Mouse (Mus musculus): ENCODE results near the gene Atp2a2.
"Not testable (repeated sequence)": the region's sequence is repeated elsewhere in the genome, so short reads cannot be mapped to it uniquely, and the experiment has no call there.

Atp2a2 gene

DNA sequence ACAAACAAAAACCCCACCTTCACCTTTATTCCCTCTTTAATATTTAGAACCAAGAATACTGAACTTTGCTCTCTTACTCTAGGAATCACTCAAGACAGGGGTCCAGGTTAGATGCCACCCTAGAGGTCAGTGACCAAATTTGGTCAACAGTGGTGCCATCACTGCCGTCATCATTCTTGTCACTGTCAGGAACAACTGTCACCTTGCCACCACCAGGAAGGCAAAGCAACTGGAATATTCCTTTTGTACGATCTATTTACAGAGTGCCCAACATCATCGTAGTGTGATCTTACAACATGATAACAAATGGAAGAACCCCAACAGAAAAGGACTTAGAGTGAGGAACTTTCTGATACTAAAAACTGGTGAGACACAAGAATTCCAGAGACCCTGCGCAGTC is 1.9 kb downstream of the Atp2a2 start:
- in situ Hi-C loops (cut with MboI; ENCODE audit: low sequenced_read_pairs), result no loop called here

DNA sequence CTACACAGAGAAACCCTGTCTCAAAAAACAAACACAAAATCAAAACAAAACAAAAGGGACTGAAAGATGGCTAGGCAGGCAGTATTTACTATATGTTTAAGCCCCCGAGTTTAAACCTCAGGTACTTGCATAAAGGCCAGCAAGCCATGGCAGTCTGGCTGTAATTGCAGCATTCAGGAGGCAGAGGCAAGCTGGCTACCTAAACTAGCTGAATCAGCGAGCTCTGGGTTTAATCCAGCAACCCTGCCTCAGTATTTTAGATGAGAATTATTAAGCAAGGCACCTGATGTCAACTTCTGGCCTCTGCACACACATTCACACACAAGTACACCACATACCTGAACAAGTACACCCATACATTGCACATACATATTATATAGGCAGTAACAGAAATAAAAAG is 4.0 kb downstream of the Atp2a2 start:
- in situ Hi-C loops (cut with MboI; ENCODE audit: low sequenced_read_pairs), result no loop called here

DNA sequence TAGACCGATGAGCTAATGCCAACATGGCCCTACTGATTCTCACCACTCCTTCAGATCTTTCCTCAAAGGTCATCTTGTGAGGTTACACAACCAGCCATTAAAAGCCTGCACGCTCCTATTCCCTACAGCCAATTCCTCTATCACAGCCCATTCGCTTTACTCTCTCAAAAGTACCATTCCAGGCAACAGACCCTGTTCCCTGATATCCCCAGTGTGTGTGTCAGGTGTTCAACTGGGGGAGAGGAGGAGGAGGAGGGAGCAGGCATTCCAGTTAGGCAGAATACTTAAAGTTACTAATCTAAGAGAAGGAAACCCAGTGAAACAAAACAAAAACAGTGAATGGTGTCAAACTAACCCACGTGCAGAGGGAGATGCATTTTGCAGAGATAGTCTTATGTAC is 5.0 kb downstream of the Atp2a2 start:
- in situ Hi-C loops (cut with MboI; ENCODE audit: low sequenced_read_pairs), result no loop called here

DNA sequence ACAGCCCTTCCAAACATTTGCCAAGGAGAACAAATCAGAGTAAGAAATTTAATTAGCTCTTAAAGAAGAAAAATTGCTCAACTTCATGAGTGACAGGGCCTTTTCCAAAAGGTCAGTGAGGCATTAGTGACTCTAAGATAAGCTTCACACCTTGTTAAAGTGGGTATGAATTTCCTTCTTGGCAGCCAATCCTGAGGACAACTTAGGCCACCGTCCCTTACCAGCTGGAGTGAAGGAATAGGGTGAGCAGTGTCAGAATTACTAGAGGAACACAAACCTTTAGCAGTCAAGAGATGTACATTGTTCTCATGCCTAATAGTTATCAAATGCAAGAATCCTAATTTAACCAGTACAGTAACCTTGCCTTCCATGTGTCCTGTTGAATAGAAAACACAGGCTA is 7.6 kb downstream of the Atp2a2 start:
- in situ Hi-C loops (cut with MboI; ENCODE audit: low sequenced_read_pairs), result no loop called here

DNA sequence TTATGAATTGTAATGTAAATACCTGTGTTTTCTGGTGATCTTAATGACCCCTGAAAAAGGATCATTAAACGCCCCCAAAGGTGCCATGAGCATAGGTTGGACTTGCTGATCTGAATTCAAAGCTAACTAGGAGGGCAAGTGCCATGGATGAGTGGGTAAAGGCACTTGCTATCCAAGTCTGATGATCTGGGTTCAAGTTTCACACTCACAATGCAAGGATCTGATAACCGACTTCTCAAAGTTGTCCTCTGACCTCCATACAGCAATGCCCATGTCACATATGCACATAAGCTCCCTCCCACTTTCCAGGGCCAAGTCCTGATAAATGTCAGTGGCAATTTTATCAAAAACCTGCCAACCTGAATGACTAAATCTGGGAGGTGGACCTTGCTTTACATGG is 9.0 kb downstream of the Atp2a2 start:
- in situ Hi-C loops (cut with MboI; ENCODE audit: low sequenced_read_pairs), result no loop called here

DNA sequence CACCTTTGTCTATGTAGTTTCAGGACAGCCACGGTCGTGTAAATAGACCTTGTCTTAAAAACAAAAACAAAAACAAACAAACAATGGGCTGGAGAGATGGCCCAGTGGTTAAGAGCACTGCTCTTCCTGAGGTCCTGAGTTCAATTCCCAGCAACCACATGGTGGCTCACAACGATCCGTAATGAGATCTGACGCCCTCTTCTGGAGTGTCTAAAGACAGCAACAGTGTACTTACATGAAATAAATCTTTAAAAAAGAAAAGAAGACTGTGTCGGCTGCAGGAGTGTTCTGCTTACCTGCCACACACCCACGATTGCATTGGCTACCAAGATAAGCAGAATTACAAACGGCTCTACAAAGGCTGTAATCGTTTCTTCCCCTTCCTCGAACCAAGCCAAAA is 10.6 kb downstream of the Atp2a2 start:
- in situ Hi-C loops (cut with MboI; ENCODE audit: low sequenced_read_pairs), result no loop called here

DNA sequence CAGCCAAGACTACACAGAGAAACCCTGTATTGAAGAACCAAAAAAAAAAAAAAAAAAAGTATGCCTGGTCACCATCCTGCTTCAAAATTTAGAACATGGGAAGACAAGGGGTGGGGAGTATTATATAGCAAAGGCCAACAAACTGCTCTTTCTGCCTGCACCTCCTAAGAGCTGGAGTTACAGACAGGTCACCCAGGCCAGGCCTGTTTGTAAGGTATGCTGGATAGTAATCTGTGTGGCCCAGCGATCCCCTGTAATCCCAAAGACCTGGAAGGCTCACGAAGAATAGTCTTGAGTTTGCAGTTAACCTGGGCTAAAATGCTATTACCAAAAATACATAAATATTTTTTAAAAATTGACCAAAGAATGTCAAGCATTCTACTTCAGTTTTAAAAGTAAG is 11.9 kb downstream of the Atp2a2 start:
- in situ Hi-C loops (cut with MboI; ENCODE audit: low sequenced_read_pairs), result no loop called here

DNA sequence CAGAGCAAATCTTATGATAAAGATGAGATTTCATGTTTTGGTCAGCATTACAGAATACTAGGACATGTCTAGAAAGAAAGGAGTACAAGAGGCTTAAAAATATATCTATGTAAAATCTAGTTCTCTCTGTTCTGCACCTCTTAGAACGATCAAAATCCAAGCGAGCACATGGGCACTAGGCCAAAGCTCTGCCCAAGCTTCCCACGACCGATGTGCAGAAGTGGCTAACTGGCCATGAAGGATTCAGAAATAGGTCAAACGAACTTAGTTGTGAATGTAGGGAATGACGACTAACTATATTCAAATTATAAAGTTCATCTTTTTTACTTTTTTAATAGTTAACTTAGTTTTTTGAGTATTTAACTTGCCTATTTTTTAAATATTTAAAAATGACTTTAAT is 14.2 kb downstream of the Atp2a2 start:
- in situ Hi-C loops (cut with MboI; ENCODE audit: low sequenced_read_pairs), result no loop called here

DNA sequence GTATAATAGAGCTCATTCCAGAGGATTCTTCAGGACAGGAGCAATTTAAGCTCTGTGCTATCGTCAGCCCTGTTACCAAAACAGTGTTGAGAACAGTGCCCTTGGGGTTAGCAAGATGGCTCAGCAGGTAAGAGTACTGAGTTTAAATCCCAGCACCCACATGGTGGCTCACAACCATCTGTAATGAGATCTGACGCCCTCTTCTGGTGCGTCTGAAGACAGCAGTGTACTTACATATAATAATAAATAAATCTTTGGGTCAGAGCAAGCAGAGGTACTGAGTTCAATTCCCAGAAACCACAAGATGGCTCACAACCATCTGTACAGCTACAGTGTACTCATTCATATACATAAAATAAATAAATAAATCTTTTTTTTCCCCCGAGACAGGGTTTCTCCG is 15.8 kb downstream of the Atp2a2 start:
- in situ Hi-C loops (cut with MboI; ENCODE audit: low sequenced_read_pairs), result not testable (repeated sequence)

DNA sequence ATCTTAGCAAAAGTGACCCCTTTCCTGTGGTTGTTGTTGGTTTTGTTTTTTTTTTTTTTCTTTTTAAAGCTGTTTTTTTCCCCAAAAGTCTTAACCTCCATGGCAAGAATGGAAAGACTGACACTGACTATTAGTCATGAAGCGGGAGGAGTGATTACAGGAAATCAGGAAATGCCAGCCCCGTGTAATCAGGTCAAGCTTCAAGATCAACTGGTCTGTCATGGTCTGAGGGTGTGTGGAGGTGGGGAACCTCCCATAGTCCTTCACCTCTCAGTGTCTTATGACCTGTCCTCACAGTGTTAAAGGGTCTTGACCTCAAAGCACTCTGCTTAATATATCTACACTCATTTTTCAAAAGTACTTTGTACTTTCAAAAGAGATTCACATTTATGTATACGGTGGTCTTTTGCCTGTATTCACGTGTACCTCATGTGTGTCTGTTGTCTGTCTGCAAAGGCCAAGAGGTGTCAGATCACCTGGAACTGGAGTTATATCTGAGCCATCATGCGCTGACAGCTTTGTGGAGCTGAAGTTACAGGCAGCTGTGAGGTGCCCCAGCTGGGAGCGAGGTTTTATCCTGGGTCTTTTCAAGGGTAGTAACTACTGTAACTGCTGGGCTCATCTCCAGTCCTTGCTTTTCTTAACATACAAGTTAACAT is 19.2 kb downstream of the Atp2a2 start:
- in situ Hi-C loops (cut with MboI; ENCODE audit: low sequenced_read_pairs), result no loop called here

DNA sequence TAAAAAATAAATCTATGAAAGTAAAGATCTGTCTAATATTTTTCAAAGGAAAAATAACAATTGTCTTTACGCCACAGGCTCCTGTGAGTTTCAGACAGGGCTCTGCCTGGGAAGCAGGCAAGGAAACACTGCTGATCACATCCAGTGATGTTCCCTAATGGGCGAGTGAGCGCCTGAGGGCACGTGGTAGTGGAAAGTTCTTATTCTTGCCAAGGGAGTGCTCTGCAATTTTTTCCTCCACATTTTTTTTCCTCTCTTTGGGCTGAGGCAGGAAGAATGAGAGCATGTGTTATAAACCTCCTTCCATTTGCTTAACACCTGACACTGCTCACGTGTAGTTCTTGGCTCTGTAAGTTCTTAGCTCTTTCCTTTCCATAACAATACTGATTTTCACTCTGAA is 20.2 kb downstream of the Atp2a2 start:
- in situ Hi-C loops (cut with MboI; ENCODE audit: low sequenced_read_pairs), result no loop called here

DNA sequence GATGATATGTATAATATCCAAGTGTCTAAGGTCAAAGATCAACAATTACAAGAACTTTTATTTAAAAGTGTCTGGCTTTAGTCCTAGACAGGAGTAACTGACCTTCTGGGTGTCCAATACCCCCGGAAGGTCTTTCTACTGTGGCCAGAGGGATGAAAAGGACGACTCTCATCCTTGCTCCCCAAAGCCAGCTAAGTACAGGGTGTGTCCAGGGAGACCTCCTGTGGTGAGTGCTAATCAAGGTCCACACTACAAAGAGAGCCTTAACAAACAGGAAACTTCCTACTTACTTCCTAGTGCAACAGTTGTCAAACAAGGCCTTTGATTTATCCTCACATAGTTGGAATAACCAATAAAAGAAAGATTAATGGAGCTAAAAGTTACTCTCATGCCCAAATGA is 22.9 kb downstream of the Atp2a2 start:
- in situ Hi-C loops (cut with MboI; ENCODE audit: low sequenced_read_pairs), result no loop called here

DNA sequence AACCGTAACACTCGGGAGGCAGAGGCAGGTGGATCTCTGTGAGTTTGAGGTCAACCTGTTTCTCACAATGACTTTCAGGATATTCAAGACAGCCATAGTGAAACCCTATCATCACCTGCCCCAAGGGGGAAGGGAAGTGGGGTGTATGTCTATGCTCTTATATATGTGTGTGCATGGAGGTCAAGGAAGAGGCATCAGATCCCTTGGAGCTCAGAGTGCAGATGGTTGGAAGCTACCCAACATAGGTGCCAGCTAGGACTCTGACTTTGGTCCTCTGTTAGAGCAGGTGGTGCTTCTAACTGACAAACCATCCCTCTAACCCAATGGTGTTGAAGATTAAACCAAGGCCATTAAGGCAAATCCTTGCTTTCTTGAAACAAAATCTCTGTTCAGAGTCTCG is 24.5 kb downstream of the Atp2a2 start:
- in situ Hi-C loops (cut with MboI; ENCODE audit: low sequenced_read_pairs), result no loop called here

DNA sequence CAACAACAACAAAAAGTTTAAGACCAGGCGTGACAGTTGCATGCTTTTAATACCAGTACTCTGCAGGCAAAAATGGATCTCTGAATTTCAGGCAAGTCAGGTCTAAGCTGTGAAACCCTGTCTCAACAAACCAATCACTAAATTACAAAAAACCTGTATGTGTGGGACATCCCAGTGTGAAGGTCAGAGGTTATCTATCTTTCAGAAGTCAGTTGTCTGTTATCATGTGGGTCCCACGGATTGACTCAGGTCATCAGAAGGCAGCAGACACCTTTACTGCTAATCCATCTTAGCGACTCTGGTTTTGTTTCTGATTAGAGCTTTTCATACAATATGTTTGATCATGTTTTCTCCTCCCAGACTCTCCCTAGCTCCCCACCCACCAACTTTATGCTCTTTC is 25.9 kb downstream of the Atp2a2 start:
- in situ Hi-C loops (cut with MboI; ENCODE audit: low sequenced_read_pairs), result no loop called here

DNA sequence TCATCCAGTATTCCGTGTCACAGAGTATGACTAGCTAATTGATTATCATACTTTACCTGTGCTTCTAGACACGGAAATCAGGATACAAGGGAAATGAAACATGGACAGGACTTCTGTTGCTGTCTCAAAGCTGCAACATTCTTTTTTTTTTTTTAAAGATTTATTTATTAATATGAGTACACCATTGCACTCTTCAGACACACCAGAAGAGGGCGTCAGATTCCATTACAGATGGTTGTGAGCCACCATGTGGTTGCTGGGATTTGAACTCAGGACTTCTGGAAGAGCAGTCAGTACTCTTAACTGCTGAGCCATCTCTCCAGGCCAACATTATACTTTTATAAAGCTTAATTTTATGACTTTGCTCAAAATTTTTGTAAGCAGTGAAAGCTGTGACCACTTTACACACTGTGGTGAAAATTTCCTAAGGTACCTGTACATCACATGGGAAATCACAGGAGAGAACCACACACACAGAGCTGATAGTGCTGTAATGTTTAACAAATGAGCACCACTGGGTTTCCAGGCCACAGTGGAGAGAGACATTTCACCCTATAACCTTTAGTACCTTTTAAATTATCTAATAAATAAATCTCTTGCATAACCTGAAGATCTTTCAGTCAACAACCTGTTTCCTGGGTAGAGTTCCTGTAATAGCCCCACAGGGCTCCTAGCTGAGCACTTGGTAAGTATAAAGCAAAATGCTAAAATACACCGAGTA is 27.2 kb downstream of the Atp2a2 start:
- in situ Hi-C loops (cut with MboI; ENCODE audit: low sequenced_read_pairs), result no loop called here

DNA sequence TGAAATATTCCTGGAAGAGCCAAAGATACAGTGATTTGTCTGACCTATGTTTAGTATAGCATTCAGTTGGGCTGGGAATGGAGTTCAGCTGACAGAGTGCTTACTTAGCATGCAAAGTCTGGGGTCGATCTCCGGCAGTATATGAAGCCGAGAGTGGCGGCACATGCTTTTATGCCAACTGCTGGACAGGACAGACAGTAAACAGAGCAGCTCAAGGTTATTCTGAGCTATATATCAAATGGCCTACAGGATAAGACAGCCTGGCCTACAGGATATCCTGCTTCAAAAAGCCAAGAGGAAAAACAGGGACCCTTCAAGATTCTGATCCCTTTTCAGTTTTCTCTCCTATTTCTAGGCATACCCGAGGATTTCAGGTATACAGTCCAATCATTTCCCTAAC is 30.4 kb downstream of the Atp2a2 start:
- in situ Hi-C loops (cut with MboI; ENCODE audit: low sequenced_read_pairs), result no loop called here

DNA sequence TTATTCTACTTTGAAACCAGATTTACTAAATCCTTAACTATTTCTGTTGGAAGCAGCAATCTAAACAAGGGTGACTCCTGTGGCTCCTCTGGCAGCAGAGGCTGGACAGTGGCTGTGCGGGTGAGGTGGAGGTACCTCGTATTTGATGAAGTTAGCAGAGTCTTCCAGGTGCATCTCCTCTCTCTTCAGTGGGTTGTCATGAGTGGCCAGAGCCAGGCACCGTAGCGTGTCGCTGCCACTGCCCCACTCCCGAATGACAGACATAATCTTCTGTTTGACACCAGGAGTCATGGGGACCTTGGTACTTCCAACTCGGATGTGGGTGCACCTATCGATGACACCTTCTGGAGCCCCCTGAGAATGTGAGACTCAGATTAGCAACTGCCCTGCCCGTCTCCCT is 40.6 kb downstream of the Atp2a2 start:
- in situ Hi-C loops (cut with MboI; ENCODE audit: low sequenced_read_pairs), result no loop called here

DNA sequence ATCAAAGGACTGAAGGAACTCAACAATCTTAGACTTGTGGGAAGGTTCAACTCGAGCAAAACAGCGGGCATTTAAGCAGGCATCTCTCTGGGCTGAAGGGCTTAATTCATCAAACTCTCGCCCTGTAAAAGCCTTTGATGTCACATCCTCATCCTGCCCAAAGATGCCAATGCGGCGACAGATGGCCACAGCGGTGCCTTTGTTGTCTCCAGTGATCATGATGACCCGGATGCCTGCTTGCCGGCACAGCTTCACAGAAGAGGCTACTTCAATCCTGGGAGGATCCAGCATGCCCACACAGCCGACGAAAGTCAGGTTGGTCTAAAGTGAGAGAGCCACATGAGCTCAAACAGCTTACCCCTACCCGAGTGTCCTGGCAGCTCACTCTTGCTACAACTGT is 41.4 kb downstream of the Atp2a2 start:
- in situ Hi-C loops (cut with MboI; ENCODE audit: low sequenced_read_pairs), result no loop called here

DNA sequence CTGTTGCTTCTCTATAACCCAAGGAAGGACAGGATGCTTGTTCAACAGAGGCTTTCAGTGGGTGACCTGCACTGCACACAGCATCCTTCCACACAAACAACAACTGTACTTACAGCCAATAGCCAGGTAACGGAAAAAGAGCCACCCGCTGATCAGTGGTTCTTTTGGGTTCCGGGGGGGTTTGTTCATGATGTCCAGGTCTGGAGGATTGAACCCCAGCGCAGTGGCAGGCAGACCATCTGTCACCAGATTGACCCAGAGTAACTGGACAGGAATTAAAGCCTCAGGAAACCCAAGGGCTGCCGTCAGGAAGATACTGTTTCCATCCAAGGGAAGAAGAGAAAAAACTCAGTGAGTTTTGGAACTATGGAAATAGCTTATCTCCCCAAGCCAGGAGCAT is 42.7 kb downstream of the Atp2a2 start:
- in situ Hi-C loops (cut with MboI; ENCODE audit: low sequenced_read_pairs), result no loop called here

DNA sequence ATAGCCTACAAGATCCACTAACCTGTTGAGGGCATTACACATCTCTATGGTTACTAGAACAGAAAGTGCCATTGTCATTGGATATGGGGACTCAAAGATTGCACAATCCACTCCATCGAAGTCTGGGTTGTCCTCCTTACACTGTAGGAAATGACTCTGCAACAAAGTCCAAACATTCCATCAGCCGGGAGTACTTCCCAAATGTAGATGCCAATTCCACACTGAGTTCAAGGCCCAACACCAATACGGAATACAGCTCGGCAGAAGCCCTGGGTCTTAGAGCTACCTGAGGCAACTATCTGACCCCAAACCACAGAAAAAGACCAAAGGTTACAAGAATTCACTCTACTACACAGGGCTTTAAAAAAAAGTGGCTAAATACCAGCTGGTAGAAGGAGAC is 44.0 kb downstream of the Atp2a2 start:
- in situ Hi-C loops (cut with MboI; ENCODE audit: low sequenced_read_pairs), result no loop called here

DNA sequence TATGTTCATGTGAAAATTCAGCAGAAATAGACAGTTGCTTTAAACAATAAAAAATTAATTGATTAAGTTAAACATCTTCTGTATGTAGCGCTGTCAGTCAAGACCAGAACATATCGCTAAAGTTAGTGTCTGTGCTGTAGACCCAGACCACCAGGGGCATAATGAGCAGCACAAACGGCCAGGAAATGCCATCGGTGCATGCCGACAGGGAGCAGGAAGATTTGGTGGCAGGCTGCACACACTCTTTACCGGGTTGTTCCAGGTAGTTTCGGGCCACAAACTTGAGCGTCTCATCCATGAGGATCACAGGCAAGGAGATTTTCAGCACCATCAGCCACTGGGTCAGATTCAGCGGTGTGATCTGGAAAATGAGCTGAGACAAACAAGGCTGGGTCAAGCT is 45.0 kb downstream of the Atp2a2 start:
- in situ Hi-C loops (cut with MboI; ENCODE audit: low sequenced_read_pairs), result not testable (repeated sequence)

DNA sequence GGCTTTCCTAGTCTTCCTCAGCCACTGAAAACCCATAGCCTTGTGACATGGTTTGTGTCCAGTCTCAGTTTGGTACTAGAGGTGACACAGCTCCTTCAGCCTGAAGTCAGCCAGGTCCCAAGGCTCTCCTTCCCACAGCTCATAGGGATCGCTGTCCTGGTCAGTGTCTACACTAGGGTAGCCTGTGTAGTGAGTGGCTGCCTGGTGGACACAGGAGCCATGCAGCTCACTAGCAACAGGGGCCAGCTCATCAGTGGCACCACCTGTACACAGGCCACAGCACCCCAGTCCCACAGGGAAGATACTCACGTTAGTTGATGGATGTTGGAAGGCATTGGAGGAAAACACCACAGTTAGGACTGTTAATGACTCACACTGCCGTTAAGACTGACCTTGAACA is 46.4 kb downstream of the Atp2a2 start:
- in situ Hi-C loops (cut with MboI; ENCODE audit: low sequenced_read_pairs), result no loop called here

DNA sequence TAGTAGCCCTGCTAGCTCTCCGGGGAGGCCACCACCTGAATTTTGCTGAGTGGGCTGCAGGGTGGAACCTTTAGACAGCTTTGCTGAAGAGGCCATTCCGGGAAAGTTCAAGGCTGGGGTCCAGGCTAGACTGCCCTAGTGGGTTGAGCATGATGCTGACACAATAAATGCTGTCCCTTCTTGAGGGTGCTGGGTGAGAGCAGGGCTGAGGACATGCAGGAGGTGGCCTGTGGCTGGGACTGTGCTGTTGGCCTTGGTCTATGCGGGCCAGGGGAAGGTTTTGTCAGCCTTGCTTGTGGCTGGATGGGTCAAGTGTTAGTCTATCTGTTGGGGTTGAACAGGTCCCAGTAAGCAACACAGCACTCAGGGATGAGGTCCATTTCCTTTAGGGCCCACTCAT is 47.1 kb downstream of the Atp2a2 start:
- in situ Hi-C loops (cut with MboI; ENCODE audit: low sequenced_read_pairs), result no loop called here

All from CH12F3 (cell line).